Mouse (Mus musculus): ENCODE measurements around the gene Shisa3. TPM values are rescaled to one million over a fixed set of nuclear protein-coding genes. Genes with fewer than 3 reads are reported as not detected.

The Shisa3 gene
- polyA plus RNA-seq, 1 experiment from 2014 or later = 2.1 TPM

GRCm38 (mm10) chr5:67595629-67596028 lies 12.1 kb upstream of the Shisa3 start:
- Histone ChIP-seq H3K4me1 (replicated peaks; ENCODE audit: control insufficient read depth, insufficient read depth, low read length) (no peaks in the 10 kb centered on the region), H3K9me3 (ENCODE audit: control insufficient read depth, low read length) (no peaks in the 10 kb centered on the region), H3K27me3 (ENCODE audit: control insufficient read depth, insufficient read depth, low read depth, low read length) (no peaks in the 10 kb centered on the region), H3K4me3 (ENCODE audit: low read length) (no peak overlapping the region), H3K27ac (ENCODE audit: low read length) (no peak overlapping the region), H3K9ac (ENCODE audit: low read length) (no peak overlapping the region), H3K4me2 (ENCODE audit: low read depth, low read length) (no peak overlapping the region), H3K36me3 (ENCODE audit: control insufficient read depth, insufficient read depth, low read length) (no peaks in the 10 kb centered on the region)
- no peak for ATAC-seq (ENCODE audit: low read depth)
- WGBS = 61% methylated on average over 7 of the region's 7 CpGs

GRCm38 (mm10) chr5:67599935-67600334 lies 7.7 kb upstream of the Shisa3 start:
- no peak for ATAC-seq (ENCODE audit: low read depth)
- no peak overlapping the region for H3K27ac ChIP-seq (ENCODE audit: low read length)
- no peaks in the 10 kb centered on the region for H3K36me3 ChIP-seq (ENCODE audit: control insufficient read depth, insufficient read depth, low read length)
- no peaks in the 10 kb centered on the region for H3K9me3 ChIP-seq (ENCODE audit: control insufficient read depth, low read length)
- H3K9ac ChIP-seq (ENCODE audit: low read length) = no peak overlapping the region
- H3K4me3 ChIP-seq (ENCODE audit: low read length) = no peak overlapping the region
- H3K4me2 ChIP-seq (ENCODE audit: low read depth, low read length) = no peak overlapping the region
- WGBS = 77% methylated on average over 9 of the region's 9 CpGs
- peaks cover under 1% of the 10 kb centered on the region for H3K27me3 ChIP-seq (ENCODE audit: control insufficient read depth, insufficient read depth, low read depth, low read length)
- no peaks in the 10 kb centered on the region for H3K4me1 ChIP-seq (replicated peaks; ENCODE audit: control insufficient read depth, insufficient read depth, low read length)

GRCm38 (mm10) chr5:67605951-67606350 lies 1.7 kb upstream of the Shisa3 start:
- Histone ChIP-seq H3K27ac (ENCODE audit: low read length) (no peak overlapping the region), H3K9ac (ENCODE audit: low read length) (no peak overlapping the region), H3K4me3 (ENCODE audit: low read length) (no peak overlapping the region), H3K4me1 (replicated peaks; ENCODE audit: control insufficient read depth, insufficient read depth, low read length) (peaks cover 16% of the 10 kb centered on the region), H3K9me3 (ENCODE audit: control insufficient read depth, low read length) (no peaks in the 10 kb centered on the region), H3K27me3 (ENCODE audit: control insufficient read depth, insufficient read depth, low read depth, low read length) (peaks cover 46% of the 10 kb centered on the region), H3K36me3 (ENCODE audit: control insufficient read depth, insufficient read depth, low read length) (no peaks in the 10 kb centered on the region), H3K4me2 (ENCODE audit: low read depth, low read length) (no peak overlapping the region)
- ATAC-seq (ENCODE audit: low read depth) = no peak
- 30% methylated on average over 5 of the region's 5 CpGs for WGBS

- peak overlapping the region; percentile 55 for H3K9ac ChIP-seq (ENCODE audit: low read length)
- peaks cover 16% of the 10 kb centered on the region for H3K4me1 ChIP-seq (replicated peaks; ENCODE audit: control insufficient read depth, insufficient read depth, low read length)
- no peaks in the 10 kb centered on the region for H3K36me3 ChIP-seq (ENCODE audit: control insufficient read depth, insufficient read depth, low read length)
Observed at GRCm38 (mm10) chr5:67606916-67607803, 522 bp upstream of the Shisa3 start.

GRCm38 (mm10) chr5:67608674-67609519 lies 1.2 kb downstream of the Shisa3 start:
- no peak for ATAC-seq (ENCODE audit: low read depth)

More at GRCm38 (mm10) chr5:67606916-67607803, 522 bp upstream of the Shisa3 start:
- WGBS = 1% methylated on average over 66 of the region's 66 CpGs
- no peak overlapping the region for H3K27ac ChIP-seq (ENCODE audit: low read length)
- H3K4me3 ChIP-seq (ENCODE audit: low read length) = peak overlapping the region; percentile 62
- peak overlapping the region; percentile 98 for H3K4me2 ChIP-seq (ENCODE audit: low read depth, low read length)
- no peak for ATAC-seq (ENCODE audit: low read depth)
- H3K27me3 ChIP-seq (ENCODE audit: control insufficient read depth, insufficient read depth, low read depth, low read length) = peaks cover 49% of the 10 kb centered on the region
- no peaks in the 10 kb centered on the region for H3K9me3 ChIP-seq (ENCODE audit: control insufficient read depth, low read length)

GRCm38 (mm10) chr5:67609520-67609837 lies 1.8 kb downstream of the Shisa3 start:
- peaks cover 49% of the 10 kb centered on the region for H3K27me3 ChIP-seq (ENCODE audit: control insufficient read depth, insufficient read depth, low read depth, low read length)
- no peaks in the 10 kb centered on the region for H3K9me3 ChIP-seq (ENCODE audit: control insufficient read depth, low read length)
- H3K36me3 ChIP-seq (ENCODE audit: control insufficient read depth, insufficient read depth, low read length) = no peaks in the 10 kb centered on the region
- H3K4me2 ChIP-seq (ENCODE audit: low read depth, low read length) = no peak overlapping the region; the same call in 1 of the 2 replicates
- H3K9ac ChIP-seq (ENCODE audit: low read length) = no peak overlapping the region
- peaks cover 16% of the 10 kb centered on the region for H3K4me1 ChIP-seq (replicated peaks; ENCODE audit: control insufficient read depth, insufficient read depth, low read length)
- no peak for ATAC-seq (ENCODE audit: low read depth)
- H3K27ac ChIP-seq (ENCODE audit: low read length) = no peak overlapping the region
- no peak overlapping the region for H3K4me3 ChIP-seq (ENCODE audit: low read length)
- WGBS = 29% methylated on average over 2 of the region's 2 CpGs

More at GRCm38 (mm10) chr5:67608674-67609519, 1.2 kb downstream of the Shisa3 start:
- WGBS = 8% methylated on average over 31 of the region's 31 CpGs
- H3K4me3 ChIP-seq (ENCODE audit: low read length) = peak overlapping the region; percentile 62
- no peaks in the 10 kb centered on the region for H3K9me3 ChIP-seq (ENCODE audit: control insufficient read depth, low read length)
- peak overlapping the region; percentile 98 for H3K4me2 ChIP-seq (ENCODE audit: low read depth, low read length)
- peak overlapping the region; percentile 55 for H3K9ac ChIP-seq (ENCODE audit: low read length)
- H3K4me1 ChIP-seq (replicated peaks; ENCODE audit: control insufficient read depth, insufficient read depth, low read length) = peaks cover 16% of the 10 kb centered on the region
- no peak overlapping the region for H3K27ac ChIP-seq (ENCODE audit: low read length)
- H3K27me3 ChIP-seq (ENCODE audit: control insufficient read depth, insufficient read depth, low read depth, low read length) = peaks cover 49% of the 10 kb centered on the region
- H3K36me3 ChIP-seq (ENCODE audit: control insufficient read depth, insufficient read depth, low read length) = no peaks in the 10 kb centered on the region

GRCm38 (mm10) chr5:67621230-67621629 lies 13.5 kb downstream of the Shisa3 start:
- H3K27me3 ChIP-seq (ENCODE audit: control insufficient read depth, insufficient read depth, low read depth, low read length) = no peaks in the 10 kb centered on the region
- no peaks in the 10 kb centered on the region for H3K9me3 ChIP-seq (ENCODE audit: control insufficient read depth, low read length)
- no peak overlapping the region for H3K4me3 ChIP-seq (ENCODE audit: low read length)
- H3K27ac ChIP-seq (ENCODE audit: low read length) = no peak overlapping the region
- no peaks in the 10 kb centered on the region for H3K4me1 ChIP-seq (replicated peaks; ENCODE audit: control insufficient read depth, insufficient read depth, low read length)
- peaks cover 4% of the 10 kb centered on the region for H3K36me3 ChIP-seq (ENCODE audit: control insufficient read depth, insufficient read depth, low read length)
- H3K4me2 ChIP-seq (ENCODE audit: low read depth, low read length) = no peak overlapping the region
- no peak overlapping the region for H3K9ac ChIP-seq (ENCODE audit: low read length)
- ATAC-seq (ENCODE audit: low read depth) = no peak
- 75% methylated on average over 12 of the region's 12 CpGs for WGBS

- ATAC-seq (ENCODE audit: low read depth) = peak; percentile 57
- no peak overlapping the region for H3K9ac ChIP-seq (ENCODE audit: low read length)
- H3K27me3 ChIP-seq (ENCODE audit: control insufficient read depth, insufficient read depth, low read depth, low read length) = no peaks in the 10 kb centered on the region
- peak overlapping the region; percentile 40; the same call in 1 of the 2 replicates for H3K27ac ChIP-seq (ENCODE audit: low read length)
- H3K36me3 ChIP-seq (ENCODE audit: control insufficient read depth, insufficient read depth, low read length) = no peaks in the 10 kb centered on the region; the same call in 1 of the 2 replicates
- H3K4me1 ChIP-seq (replicated peaks; ENCODE audit: control insufficient read depth, insufficient read depth, low read length) = peaks cover 12% of the 10 kb centered on the region; the same call in 1 of the 2 replicates
- 47% methylated on average over 9 of the region's 9 CpGs for WGBS
- H3K4me2 ChIP-seq (ENCODE audit: low read depth, low read length) = no peak overlapping the region
- H3K4me3 ChIP-seq (ENCODE audit: low read length) = no peak overlapping the region
- H3K9me3 ChIP-seq (ENCODE audit: control insufficient read depth, low read length) = no peaks in the 10 kb centered on the region
Observed at GRCm38 (mm10) chr5:67628180-67628940, 20.7 kb downstream of the Shisa3 start.
